Mouse (Mus musculus) CH12.LX (cell line): ENCODE data around the gene Aes.

Source experiments
- CHD1 ChIP-seq: IDR thresholded peaks from 2 replicates; pipeline ENCODE4 v1.6.1; 2012; ENCODE audit warnings: low read depth, low read length, improper control_type of control experiment, inconsistent platforms
- CHD2 ChIP-seq: IDR thresholded peaks from 2 replicates; pipeline ENCODE4 v1.6.1; 2011; ENCODE audit warnings: low read length, improper control_type of control experiment
- CTCF ChIP-seq, 2 experiments: IDR thresholded peaks in 1 of 2; conservative IDR thresholded peaks in 1 of 2; 2 replicates each; pipeline ENCODE4 v1.5.1; 2011 to 2012; ENCODE audit warnings: low read depth in 2 of 2, low read length in 2 of 2, improper control_type of control experiment in 1 of 2, inconsistent platforms in 1 of 2, mild to moderate bottlenecking in 1 of 2, moderate library complexity in 1 of 2
- EP300 ChIP-seq: IDR thresholded peaks from 2 replicates; pipeline ENCODE4 v1.6.1; 2011; ENCODE audit warnings: low read length, improper control_type of control experiment
- ETS1 ChIP-seq: conservative IDR thresholded peaks from 2 replicates; pipeline ENCODE4 v1.6.1; 2012; ENCODE audit warnings: low read depth, mild to moderate bottlenecking, inconsistent platforms, low read length, improper control_type of control experiment, moderate library complexity
- MAFK ChIP-seq: IDR thresholded peaks from 2 replicates; pipeline ENCODE4 v1.6.1; 2011; ENCODE audit warnings: low read length, improper control_type of control experiment; ENCODE audit not compliant: insufficient replicate concordance
- MYC ChIP-seq: IDR thresholded peaks from 2 replicates; pipeline ENCODE4 v1.6.1; 2011; ENCODE audit warnings: low read depth, mild to moderate bottlenecking, improper control_type of control experiment, low read length
- NRF1 ChIP-seq: IDR thresholded peaks from 2 replicates; pipeline ENCODE4 v1.6.1; 2014; ENCODE audit warnings: low read depth, mild to moderate bottlenecking, inconsistent platforms, low read length, improper control_type of control experiment, moderate library complexity
- POLR2A ChIP-seq: IDR thresholded peaks from 2 replicates; pipeline ENCODE4 v1.6.1; 2011; ENCODE audit warnings: low read depth, mild to moderate bottlenecking, improper control_type of control experiment, low read length
- POLR2AphosphoS2 ChIP-seq: IDR thresholded peaks from 2 replicates; pipeline ENCODE4 v1.6.1; 2011; ENCODE audit warnings: low read depth, low read length, improper control_type of control experiment
- RAD21 ChIP-seq: IDR thresholded peaks from 2 replicates; pipeline ENCODE4 v1.6.1; 2011; ENCODE audit warnings: low read depth, mild to moderate bottlenecking, low read length, improper control_type of control experiment, moderate library complexity
- TBP ChIP-seq: conservative IDR thresholded peaks from 2 replicates; pipeline ENCODE4 v1.6.1; 2011; ENCODE audit warnings: low read depth, low read length, improper control_type of control experiment
- USF1 ChIP-seq: IDR thresholded peaks from 2 replicates; pipeline ENCODE4 v1.6.1; 2014; ENCODE audit warnings: low read depth, mild to moderate bottlenecking, inconsistent platforms, low read length, improper control_type of control experiment
- ZC3H11A ChIP-seq: IDR thresholded peaks from 2 replicates; pipeline ENCODE4 v1.6.1; 2012; ENCODE audit warnings: low read depth, mild to moderate bottlenecking, inconsistent platforms, low read length, improper control_type of control experiment

GRCm38 (mm10) chr10:81568381-81569191 is 9.3 kb downstream of the Aes start:
- TF ChIP-seq CHD2 (no peak), EP300 (no peak), RAD21 (no peak), MYC (no peak), CTCF (conservative IDR thresholded peaks at IDR 0.05 in 1 of 2, IDR thresholded peaks at IDR 0.05 in 1 of 2; ENCODE audit: low read depth in 2 of 2, low read length in 2 of 2) (no peak), POLR2A (no peak), CHD1 (no peak), ETS1 (no peak), MAFK (no peak), TBP (no peak), NRF1 (no peak), USF1 (no peak), ZC3H11A (no peak), POLR2AphosphoS2 (no peak)
